Mouse (Mus musculus): Measurements from ENCODE around the gene Kat2b. TPM values are rescaled to one million over a fixed set of nuclear protein-coding genes. Genes with fewer than 3 reads are reported as not detected.

Kat2b gene
- polyA plus RNA-seq, 1 experiment from 2014 or later = 5.6 TPM

DNA sequence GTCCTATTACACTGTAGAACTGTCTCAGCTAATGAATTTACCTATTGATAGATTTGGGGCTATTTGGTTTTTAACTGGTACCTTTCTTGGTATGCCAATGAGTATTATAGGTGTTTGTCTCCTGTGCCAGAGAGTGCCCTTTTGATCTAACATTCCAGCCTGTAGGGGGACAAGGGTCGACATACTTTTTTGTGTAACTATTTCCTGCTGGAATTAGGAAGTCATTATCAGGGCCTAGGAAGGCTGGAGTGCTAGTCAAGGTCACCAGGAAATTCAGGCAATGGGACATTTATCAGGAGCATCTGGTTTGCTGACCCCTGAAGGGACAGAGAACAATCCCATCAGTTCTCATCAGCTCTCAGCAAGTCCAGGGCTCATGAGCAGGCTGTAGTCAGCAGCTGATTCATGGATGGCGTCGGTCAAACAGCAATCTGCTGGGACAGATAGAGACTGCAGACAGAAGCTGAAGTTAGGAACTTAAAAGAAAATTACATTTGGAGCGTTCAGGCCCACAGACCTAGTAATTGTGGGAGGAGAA, 6.4 kb downstream of the Kat2b start:
- Histone ChIP-seq H3K36me3 (no peaks in the 10 kb centered on the region), H3K4me3 (no peak overlapping the region), H3K9me3 (no peaks in the 10 kb centered on the region), H3K4me2 (no peak overlapping the region), H3K4me1 (peaks cover 25% of the 10 kb centered on the region), H3K27ac (no peak overlapping the region), H3K27me3 (no peaks in the 10 kb centered on the region), H3K9ac (no peak overlapping the region)
- WGBS = 56% methylated on average over 4 of the region's 4 CpGs
- no peak for ATAC-seq (ENCODE audit: borderline replicate concordance, extremely low read depth, low FRiP score, low TSS enrichment)

GRCm38 (mm10) chr17:53577151-53577550, 10.5 kb downstream of the Kat2b start:
- no peak for ATAC-seq (ENCODE audit: borderline replicate concordance, extremely low read depth, low FRiP score, low TSS enrichment)
- no peaks in the 10 kb centered on the region for H3K27me3 ChIP-seq
- no peak overlapping the region for H3K4me3 ChIP-seq
- H3K9ac ChIP-seq = no peak overlapping the region
- H3K27ac ChIP-seq = no peak overlapping the region
- H3K36me3 ChIP-seq = no peaks in the 10 kb centered on the region
- H3K4me1 ChIP-seq = 0 out of 2 replicates have a peak, but pooled peaks cover 3% of the 10 kb centered on the region
- 78% methylated on average over 2 of the region's 2 CpGs for WGBS
- no peak overlapping the region for H3K4me2 ChIP-seq
- H3K9me3 ChIP-seq = no peaks in the 10 kb centered on the region

DNA sequence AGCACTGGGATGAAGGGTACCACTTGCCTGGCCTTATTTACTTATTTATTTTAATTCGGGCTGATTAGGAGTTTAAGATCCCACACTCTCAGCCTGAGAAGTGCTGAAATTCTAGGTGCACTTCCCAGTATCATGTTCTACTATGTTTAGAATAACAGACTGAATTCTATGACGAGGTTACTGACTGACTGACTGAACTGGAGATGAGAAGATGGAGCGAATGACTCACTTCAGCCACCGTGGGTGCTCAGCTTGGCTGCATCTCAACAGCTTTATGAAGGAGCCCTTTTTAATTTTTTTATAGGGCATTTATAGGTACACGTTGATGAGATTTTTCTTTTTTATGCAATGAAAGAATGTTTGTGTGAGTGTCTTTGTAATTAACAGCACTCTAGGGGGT, 11.1 kb downstream of the Kat2b start:
- 0 out of 2 replicates have a peak, but pooled peaks cover 3% of the 10 kb centered on the region for H3K4me1 ChIP-seq
- no peak overlapping the region for H3K27ac ChIP-seq
- no peaks in the 10 kb centered on the region for H3K27me3 ChIP-seq
- 72% methylated on average over 5 of the region's 5 CpGs for WGBS
- ATAC-seq (ENCODE audit: borderline replicate concordance, extremely low read depth, low FRiP score, low TSS enrichment) = no peak
- H3K9me3 ChIP-seq = no peaks in the 10 kb centered on the region
- H3K4me2 ChIP-seq = no peak overlapping the region
- H3K4me3 ChIP-seq = no peak overlapping the region
- no peak overlapping the region for H3K9ac ChIP-seq
- no peaks in the 10 kb centered on the region for H3K36me3 ChIP-seq

GRCm38 (mm10) chr17:53578249-53578648, 11.6 kb downstream of the Kat2b start:
- no peak overlapping the region for H3K9ac ChIP-seq
- ATAC-seq (ENCODE audit: borderline replicate concordance, extremely low read depth, low FRiP score, low TSS enrichment) = no peak
- H3K36me3 ChIP-seq = no peaks in the 10 kb centered on the region
- H3K4me3 ChIP-seq = no peak overlapping the region
- no peaks in the 10 kb centered on the region for H3K9me3 ChIP-seq
- H3K27me3 ChIP-seq = no peaks in the 10 kb centered on the region
- WGBS = 74% methylated on average over 6 of the region's 6 CpGs
- H3K27ac ChIP-seq = no peak overlapping the region
- H3K4me2 ChIP-seq = no peak overlapping the region
- 0 out of 2 replicates have a peak, but pooled peaks cover 3% of the 10 kb centered on the region for H3K4me1 ChIP-seq

DNA sequence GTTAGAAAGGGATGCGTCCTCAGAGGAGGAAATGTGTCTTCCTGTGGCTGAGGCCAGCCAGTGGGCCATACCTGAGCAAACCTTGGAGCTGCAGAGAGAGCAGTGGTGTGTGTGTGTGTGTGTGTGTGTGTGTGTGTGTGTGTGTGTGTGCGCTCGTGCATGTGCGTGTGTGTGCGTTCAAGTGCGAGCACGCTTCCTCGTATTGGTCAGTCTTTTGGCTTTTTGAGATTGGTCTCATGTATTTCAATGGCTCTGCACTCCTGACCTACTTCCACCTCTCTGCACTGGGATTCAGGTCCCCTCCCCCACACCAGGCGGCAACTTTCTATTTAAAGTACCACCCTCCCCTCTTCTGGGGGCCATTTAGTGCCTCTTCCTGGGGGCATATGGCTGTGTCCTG, 12.1 kb downstream of the Kat2b start:
- ATAC-seq (ENCODE audit: borderline replicate concordance, extremely low read depth, low FRiP score, low TSS enrichment) = no peak
- H3K9ac ChIP-seq = no peak overlapping the region
- no peak overlapping the region for H3K4me2 ChIP-seq
- H3K27ac ChIP-seq = no peak overlapping the region
- 58% methylated on average over 9 of the region's 9 CpGs for WGBS
- H3K27me3 ChIP-seq = no peaks in the 10 kb centered on the region
- no peaks in the 10 kb centered on the region for H3K9me3 ChIP-seq
- no peak overlapping the region for H3K4me3 ChIP-seq
- H3K36me3 ChIP-seq = no peaks in the 10 kb centered on the region
- H3K4me1 ChIP-seq = 0 out of 2 replicates have a peak, but pooled peaks cover 3% of the 10 kb centered on the region

DNA sequence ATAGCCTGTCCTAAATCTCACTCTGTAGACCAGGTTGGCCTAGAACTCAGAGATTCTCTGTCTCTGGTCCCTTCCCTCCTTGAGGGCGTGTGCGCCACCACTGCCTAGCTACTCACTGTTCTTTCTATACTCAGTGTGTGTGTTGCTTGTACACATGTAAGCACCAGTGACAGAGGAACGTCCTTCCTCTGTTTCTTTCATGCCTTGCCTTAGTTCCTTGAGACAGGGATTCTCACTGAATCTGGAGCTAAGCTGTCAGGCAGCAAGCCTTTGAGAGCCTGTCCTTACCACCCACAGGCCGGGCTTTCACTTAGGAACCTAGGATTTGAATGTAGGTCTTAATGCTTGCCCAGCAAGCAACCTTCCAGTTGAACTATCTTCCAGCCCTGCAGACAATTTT, 13.0 kb downstream of the Kat2b start:
- WGBS = 67% methylated on average over 4 of the region's 4 CpGs
- no peaks in the 10 kb centered on the region for H3K9me3 ChIP-seq
- ATAC-seq (ENCODE audit: borderline replicate concordance, extremely low read depth, low FRiP score, low TSS enrichment) = no peak
- no peak overlapping the region for H3K9ac ChIP-seq
- H3K4me3 ChIP-seq = no peak overlapping the region
- no peaks in the 10 kb centered on the region for H3K36me3 ChIP-seq
- no peaks in the 10 kb centered on the region for H3K27me3 ChIP-seq
- H3K27ac ChIP-seq = no peak overlapping the region
- no peak overlapping the region for H3K4me2 ChIP-seq
- 0 out of 2 replicates have a peak, but pooled peaks cover 3% of the 10 kb centered on the region for H3K4me1 ChIP-seq

- Histone ChIP-seq H3K27ac (no peak overlapping the region), H3K36me3 (no peaks in the 10 kb centered on the region), H3K9me3 (no peaks in the 10 kb centered on the region), H3K4me2 (no peak overlapping the region), H3K27me3 (no peaks in the 10 kb centered on the region), H3K4me1 (0 out of 2 replicates have a peak, but pooled peaks cover 3% of the 10 kb centered on the region), H3K4me3 (no peak overlapping the region), H3K9ac (no peak overlapping the region)
- no peak for ATAC-seq (ENCODE audit: borderline replicate concordance, extremely low read depth, low FRiP score, low TSS enrichment)
- 61% methylated on average over 3 of the region's 3 CpGs for WGBS
Observed at GRCm38 (mm10) chr17:53580237-53580636, 13.6 kb downstream of the Kat2b start.

GRCm38 (mm10) chr17:53582026-53582585, 15.4 kb downstream of the Kat2b start:
- Histone ChIP-seq H3K4me3 (no peak overlapping the region), H3K4me2 (no peak overlapping the region), H3K9ac (no peak overlapping the region), H3K27me3 (no peaks in the 10 kb centered on the region), H3K9me3 (no peaks in the 10 kb centered on the region), H3K27ac (no peak overlapping the region), H3K4me1 (peaks cover 9% of the 10 kb centered on the region), H3K36me3 (no peaks in the 10 kb centered on the region)
- 48% methylated on average over 4 of the region's 4 CpGs for WGBS
- ATAC-seq (ENCODE audit: borderline replicate concordance, extremely low read depth, low FRiP score, low TSS enrichment) = no peak

GRCm38 (mm10) chr17:53582805-53583204, 16.1 kb downstream of the Kat2b start:
- no peak for ATAC-seq (ENCODE audit: borderline replicate concordance, extremely low read depth, low FRiP score, low TSS enrichment)
- Histone ChIP-seq H3K4me2 (no peak overlapping the region), H3K36me3 (no peaks in the 10 kb centered on the region), H3K4me3 (no peak overlapping the region), H3K27ac (no peak overlapping the region), H3K9ac (no peak overlapping the region), H3K4me1 (peaks cover 16% of the 10 kb centered on the region), H3K27me3 (no peaks in the 10 kb centered on the region), H3K9me3 (no peaks in the 10 kb centered on the region)
- WGBS = 86% methylated on average over 7 of the region's 7 CpGs

- Histone ChIP-seq H3K27me3 (no peaks in the 10 kb centered on the region), H3K27ac (no peak overlapping the region), H3K36me3 (no peaks in the 10 kb centered on the region), H3K4me3 (no peak overlapping the region), H3K4me1 (peaks cover 15% of the 10 kb centered on the region), H3K4me2 (no peak overlapping the region), H3K9ac (no peak overlapping the region), H3K9me3 (no peaks in the 10 kb centered on the region)
- WGBS = 77% methylated on average over 11 of the region's 11 CpGs
- ATAC-seq (ENCODE audit: borderline replicate concordance, extremely low read depth, low FRiP score, low TSS enrichment) = no peak
Observed at GRCm38 (mm10) chr17:53583846-53584579, 17.4 kb downstream of the Kat2b start.

- no peaks in the 10 kb centered on the region for H3K9me3 ChIP-seq
- no peaks in the 10 kb centered on the region for H3K36me3 ChIP-seq
- H3K4me2 ChIP-seq = 0 out of 2 replicates have a peak overlapping the region, but pooled peaks have one; percentile 8
- no peaks in the 10 kb centered on the region for H3K27me3 ChIP-seq
- 30% methylated on average over 14 of the region's 14 CpGs for WGBS
- no peak overlapping the region for H3K9ac ChIP-seq
- peak overlapping the region; percentile 48; the same call in 1 of the 2 replicates for H3K27ac ChIP-seq
- ATAC-seq (ENCODE audit: borderline replicate concordance, extremely low read depth, low FRiP score, low TSS enrichment) = peak; percentile 52; the same call in 1 of the 2 replicates
- no peak overlapping the region for H3K4me3 ChIP-seq
- peaks cover 15% of the 10 kb centered on the region for H3K4me1 ChIP-seq
Observed at GRCm38 (mm10) chr17:53587074-53587851, 20.6 kb downstream of the Kat2b start.

Measured in lung, embryonic 15.5 days (tissue).